Mouse (Mus musculus) Patski (cell line): ENCODE results near the gene Sf3b5. TPM values are rescaled to one million over a fixed set of nuclear protein-coding genes. Genes with fewer than 3 reads are reported as not detected.

Source experiments
- ATAC-seq: fragments of 100-300 bp; one replicate; pipeline ENCODE4 v1.8.0; 2021
- CTCF ChIA-PET: fragments of 350-600 bp; sonication (Branson Sonifier 250); formaldehyde crosslinking; loops from one replicate; lab custom pipeline; 2022; ENCODE audit warnings: inconsistent platforms; lab: Charles Lee
- POLR2A ChIA-PET: fragments of 350-600 bp; sonication (Branson Sonifier 250); formaldehyde crosslinking; loops from one replicate; lab custom pipeline; 2022; ENCODE audit warnings: antibody characterized with exemption, inconsistent platforms; lab: Charles Lee
- DNase-seq: peaks from one replicate; pipeline ENCODE4 v3.0.0-alpha.2; 2011; ENCODE audit warnings: low read depth, low spot score
- H3K27me3 ChIP-seq: fragments of 371-371 bp; one replicate; pipeline ENCODE4 v1.5.1; 2021
- CTCF ChIP-seq: fragments of 100-300 bp; IDR thresholded peaks from one replicate; pipeline ENCODE4 v1.5.1; 2021
- in situ Hi-C: fragments of 300-500 bp; cut with MboI; formaldehyde crosslinking; loops from 3 replicates; pipeline ENCODE4 v1.11.1; 2018; ENCODE audit warnings: low pct_unique_long_range_greater_than_20kb, mixed read lengths
- polyA plus RNA-seq: library from polyadenylated mRNA; unstranded; gene quantifications from one replicate; pipeline ENCODE4 v1.2.3, GENCODE M21; 2021

Gene Sf3b5
- polyA plus RNA-seq, 1 experiment from 2014 or later, result 17.3 TPM

- no peaks in the 10 kb centered on the region for H3K27me3 ChIP-seq
- ChIA-PET POLR2A (no interaction called here), CTCF (interaction anchor here (1.1 kb wide), 1 partner anchor 10 kb away, joined by 3 read pairs; no protein-coding TSS in a partner anchor)
- TF ChIP-seq CTCF, result no peak
- ATAC-seq (no peak), DNase-seq (no peak)
- in situ Hi-C loops, result loop anchor here (25.0 kb wide), 2 partner anchors 963 to 1513 kb away; no protein-coding TSS in a partner anchor
Measured at GRCm38 (mm10) chr10:12975461-12975860, 29.7 kb upstream of the Sf3b5 start.

GRCm38 (mm10) chr10:12975957-12976356 lies 29.2 kb upstream of the Sf3b5 start:
- ChIA-PET CTCF (interaction anchor here (1.1 kb wide), 1 partner anchor 11 kb away, joined by 3 read pairs; no protein-coding TSS in a partner anchor), POLR2A (no interaction called here)
- no peak for TF ChIP-seq CTCF
- no peaks in the 10 kb centered on the region for H3K27me3 ChIP-seq
- in situ Hi-C loops, result loop anchor here (25.0 kb wide), 2 partner anchors 964 to 1514 kb away; no protein-coding TSS in a partner anchor
- DNase-seq (no peak), ATAC-seq (no peak)

- no peak for ATAC-seq
- TF ChIP-seq CTCF, result no peak
- CTCF ChIA-PET, result no interaction called here
- in situ Hi-C loops, result loop anchor here (25.0 kb wide), 2 partner anchors 964 to 1514 kb away; no protein-coding TSS in a partner anchor
- no peak for DNase-seq
- POLR2A ChIA-PET, result no interaction called here
- no peaks in the 10 kb centered on the region for H3K27me3 ChIP-seq
Measured at GRCm38 (mm10) chr10:12976552-12976951, 28.6 kb upstream of the Sf3b5 start.

GRCm38 (mm10) chr10:12977787-12978212 lies 27.3 kb upstream of the Sf3b5 start:
- ATAC-seq (no peak), DNase-seq (no peak)
- in situ Hi-C loops, result loop anchor here (25.0 kb wide), 2 partner anchors 965 to 1515 kb away; no protein-coding TSS in a partner anchor
- ChIA-PET CTCF (no interaction called here), POLR2A (no interaction called here)
- no peaks in the 10 kb centered on the region for H3K27me3 ChIP-seq
- TF ChIP-seq CTCF, result no peak

GRCm38 (mm10) chr10:12981071-12981470 lies 24.1 kb upstream of the Sf3b5 start:
- CTCF ChIA-PET, result interaction anchor here (0.9 to 1.4 kb wide), 3 partner anchors 16 to 49 kb away, joined by 3 to 6 read pairs (median 3); partner anchors contain the start of gene Sf3b5

GRCm38 (mm10) chr10:12983516-12983915 lies 21.6 kb upstream of the Sf3b5 start:
- in situ Hi-C loops, result loop anchor here (25.0 kb wide), 2 partner anchors 971 to 1521 kb away; no protein-coding TSS in a partner anchor
- ChIA-PET CTCF (no interaction called here), POLR2A (interaction anchor here (1.2 kb wide), 1 partner anchor 51 kb away, joined by 3 read pairs; no protein-coding TSS in a partner anchor)
- ATAC-seq (no peak), DNase-seq (no peak)
- H3K27me3 ChIP-seq, result no peaks in the 10 kb centered on the region
- no peak for TF ChIP-seq CTCF

More at GRCm38 (mm10) chr10:12981071-12981470, 24.1 kb upstream of the Sf3b5 start:
- in situ Hi-C loops, result loop anchor here (25.0 kb wide), 2 partner anchors 969 to 1519 kb away; no protein-coding TSS in a partner anchor
- ATAC-seq (no peak), DNase-seq (no peak)
- POLR2A ChIA-PET, result no interaction called here
- TF ChIP-seq CTCF, result no peak
- H3K27me3 ChIP-seq, result no peaks in the 10 kb centered on the region

GRCm38 (mm10) chr10:12985028-12985427 lies 20.1 kb upstream of the Sf3b5 start:
- no peak for DNase-seq
- H3K27me3 ChIP-seq, result no peaks in the 10 kb centered on the region
- ChIA-PET CTCF (no interaction called here), POLR2A (no interaction called here)
- no peak for TF ChIP-seq CTCF
- in situ Hi-C loops, result loop anchor here (25.0 kb wide), 2 partner anchors 973 to 1523 kb away; no protein-coding TSS in a partner anchor
- no peak for ATAC-seq

GRCm38 (mm10) chr10:12986485-12986884 lies 18.7 kb upstream of the Sf3b5 start:
- no peak for DNase-seq
- in situ Hi-C loops, result loop anchor here (25.0 kb wide), 2 partner anchors 974 to 1524 kb away; no protein-coding TSS in a partner anchor
- ATAC-seq, result no peak
- ChIA-PET POLR2A (interaction anchor here (0.6 kb wide), 1 partner anchor 993 kb away, joined by 3 read pairs; no protein-coding TSS in a partner anchor), CTCF (interaction anchor here (1.3 to 1.9 kb wide), 2 partner anchors 10 to 64 kb away, joined by 3 to 4 read pairs; no protein-coding TSS in a partner anchor)
- no peak for TF ChIP-seq CTCF
- H3K27me3 ChIP-seq, result no peaks in the 10 kb centered on the region

- in situ Hi-C loops, result loop anchor here (25.0 kb wide), 2 partner anchors 975 to 1525 kb away; no protein-coding TSS in a partner anchor
- no peak for DNase-seq
- no peak for ATAC-seq
- ChIA-PET CTCF (interaction anchor here (1.9 kb wide), 1 partner anchor 64 kb away, joined by 4 read pairs; no protein-coding TSS in a partner anchor), POLR2A (interaction anchor here (0.6 kb wide), 1 partner anchor 994 kb away, joined by 3 read pairs; no protein-coding TSS in a partner anchor)
- H3K27me3 ChIP-seq, result no peaks in the 10 kb centered on the region
- TF ChIP-seq CTCF, result no peak
Measured at GRCm38 (mm10) chr10:12986943-12987342, 18.2 kb upstream of the Sf3b5 start.

- POLR2A ChIA-PET, result no interaction called here
- no peak for TF ChIP-seq CTCF
- DNase-seq (no peak), ATAC-seq (no peak)
- no peaks in the 10 kb centered on the region for H3K27me3 ChIP-seq
- in situ Hi-C loops, result loop anchor here (25.0 kb wide), 2 partner anchors 980 to 1530 kb away; no protein-coding TSS in a partner anchor
- CTCF ChIA-PET, result interaction anchor here (1.0 to 1.1 kb wide), 2 partner anchors 48 to 51 kb away, joined by 3 read pairs; no protein-coding TSS in a partner anchor
Measured at GRCm38 (mm10) chr10:12991953-12992352, 13.2 kb upstream of the Sf3b5 start.
